Mouse (Mus musculus): ENCODE data around the gene Wdr63.
"Not testable (repeated sequence)": the region's sequence is repeated elsewhere in the genome, so short reads cannot be mapped to it uniquely, and the experiment has no call there.

The Wdr63 gene

DNA sequence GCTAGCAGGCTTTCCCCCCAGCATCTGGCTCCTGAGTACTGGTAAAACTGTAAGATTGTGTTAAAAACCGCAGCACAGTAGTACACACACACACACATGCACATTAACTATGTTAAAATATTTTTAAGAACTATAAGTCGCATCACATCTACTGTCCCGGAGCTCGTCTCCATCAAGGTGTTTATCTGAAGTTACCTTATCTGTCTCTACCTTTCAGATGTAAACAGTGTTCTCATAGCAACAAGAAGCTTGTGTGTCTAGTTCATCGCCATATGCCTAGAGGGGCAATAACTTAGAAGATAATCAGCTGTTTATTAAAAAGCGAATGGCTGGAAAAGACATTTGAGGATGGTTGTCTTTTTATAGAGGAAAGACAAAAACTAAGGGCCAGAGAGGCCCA, 82.4 kb downstream of the Wdr63 start:
- no peak for DNase-seq (ENCODE audit: low read depth, low spot score)
- no peaks in the 10 kb centered on the region for H3K27me3 ChIP-seq (ENCODE audit: control insufficient read depth, insufficient read depth, low read length, poor library complexity, severe bottlenecking)
- no peaks in the 10 kb centered on the region for H3K36me3 ChIP-seq (ENCODE audit: control insufficient read depth, insufficient read depth, low read length, poor library complexity, severe bottlenecking)

GRCm38 (mm10) chr3:146024746-146025145, 83.2 kb downstream of the Wdr63 start:
- H3K27me3 ChIP-seq (ENCODE audit: control insufficient read depth, insufficient read depth, low read length, poor library complexity, severe bottlenecking) = no peaks in the 10 kb centered on the region
- DNase-seq (ENCODE audit: low read depth, low spot score) = no peak
- H3K36me3 ChIP-seq (ENCODE audit: control insufficient read depth, insufficient read depth, low read length, poor library complexity, severe bottlenecking) = no peaks in the 10 kb centered on the region

DNA sequence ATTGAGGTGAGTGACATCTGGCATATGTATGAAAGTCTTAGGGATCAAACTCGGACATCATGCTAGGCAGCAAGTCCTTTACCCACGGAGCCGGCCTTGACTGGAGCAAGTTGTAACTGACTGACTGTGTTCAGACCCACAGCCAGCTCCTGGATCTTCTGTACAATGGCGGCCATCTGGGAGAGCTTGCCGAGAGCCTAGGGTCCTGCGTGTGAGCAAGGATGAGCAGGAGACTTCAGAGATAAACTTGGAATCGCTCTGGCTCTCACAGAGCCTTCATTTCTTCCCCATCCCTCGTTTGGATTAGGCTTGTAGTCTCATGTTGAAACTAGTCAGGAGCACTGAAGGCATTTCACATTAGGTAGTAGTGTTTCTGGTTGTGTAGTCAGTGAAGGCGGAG, 85.7 kb downstream of the Wdr63 start:
- Histone ChIP-seq H3K36me3 (ENCODE audit: control insufficient read depth, insufficient read depth, low read length, poor library complexity, severe bottlenecking) (no peaks in the 10 kb centered on the region), H3K27me3 (ENCODE audit: control insufficient read depth, insufficient read depth, low read length, poor library complexity, severe bottlenecking) (no peaks in the 10 kb centered on the region)
- no peak for DNase-seq (ENCODE audit: low read depth, low spot score)

- H3K27me3 ChIP-seq (ENCODE audit: control insufficient read depth, insufficient read depth, low read length, poor library complexity, severe bottlenecking) = no peaks in the 10 kb centered on the region
- H3K36me3 ChIP-seq (ENCODE audit: control insufficient read depth, insufficient read depth, low read length, poor library complexity, severe bottlenecking) = no peaks in the 10 kb centered on the region
- no peak for DNase-seq (ENCODE audit: low read depth, low spot score)
Measured at GRCm38 (mm10) chr3:146017521-146017920, 90.4 kb downstream of the Wdr63 start.

DNA sequence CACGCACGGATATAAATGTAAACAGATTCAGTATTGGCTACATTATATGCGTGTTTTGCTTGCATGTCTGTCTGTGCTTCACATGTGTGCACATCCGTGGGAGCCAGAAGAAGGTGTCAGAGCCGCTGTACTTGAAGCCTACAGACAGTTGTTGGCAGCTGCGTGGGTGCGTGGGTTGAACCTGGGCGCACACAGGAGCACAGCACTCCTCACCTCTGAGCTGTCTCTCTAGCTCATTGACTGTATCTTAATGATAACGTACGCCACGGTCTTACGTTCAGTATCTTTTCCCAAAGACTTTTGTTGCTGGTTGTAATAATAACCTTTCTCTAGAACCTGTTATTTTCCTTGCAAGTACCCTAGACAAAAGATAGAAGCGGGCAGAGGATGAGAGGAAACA, 91.0 kb downstream of the Wdr63 start:
- Histone ChIP-seq H3K36me3 (ENCODE audit: control insufficient read depth, insufficient read depth, low read length, poor library complexity, severe bottlenecking) (no peaks in the 10 kb centered on the region), H3K27me3 (ENCODE audit: control insufficient read depth, insufficient read depth, low read length, poor library complexity, severe bottlenecking) (no peaks in the 10 kb centered on the region)
- no peak for DNase-seq (ENCODE audit: low read depth, low spot score)

GRCm38 (mm10) chr3:146014321-146014720, 93.6 kb downstream of the Wdr63 start:
- no peaks in the 10 kb centered on the region for H3K36me3 ChIP-seq (ENCODE audit: control insufficient read depth, insufficient read depth, low read length, poor library complexity, severe bottlenecking)
- H3K27me3 ChIP-seq (ENCODE audit: control insufficient read depth, insufficient read depth, low read length, poor library complexity, severe bottlenecking) = no peaks in the 10 kb centered on the region
- DNase-seq (ENCODE audit: low read depth, low spot score) = no peak

DNA sequence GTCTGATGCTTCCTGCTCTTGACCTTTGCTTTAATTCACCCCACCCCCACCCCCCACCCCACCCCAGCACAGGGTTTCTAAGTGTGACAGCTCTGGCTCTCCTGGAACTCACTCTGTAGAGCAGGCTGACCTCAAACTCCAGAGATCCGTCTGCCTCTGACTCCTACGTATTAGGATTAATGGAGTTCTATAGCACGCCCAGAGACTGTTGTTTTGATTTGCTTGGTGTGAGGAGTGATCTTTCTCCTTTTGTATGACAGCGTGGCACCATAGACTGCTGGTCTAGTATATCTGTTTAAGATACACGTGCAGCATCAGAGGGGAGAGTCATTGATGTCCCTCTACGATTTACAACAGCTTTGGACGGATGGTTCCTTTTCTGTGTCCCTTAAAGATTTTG, 94.4 kb downstream of the Wdr63 start:
- Histone ChIP-seq H3K36me3 (ENCODE audit: control insufficient read depth, insufficient read depth, low read length, poor library complexity, severe bottlenecking) (no peaks in the 10 kb centered on the region), H3K27me3 (ENCODE audit: control insufficient read depth, insufficient read depth, low read length, poor library complexity, severe bottlenecking) (no peaks in the 10 kb centered on the region)
- DNase-seq (ENCODE audit: low read depth, low spot score) = no peak

- DNase-seq (ENCODE audit: low read depth, low spot score) = no peak
- Histone ChIP-seq H3K36me3 (ENCODE audit: control insufficient read depth, insufficient read depth, low read length, poor library complexity, severe bottlenecking) (no peaks in the 10 kb centered on the region), H3K27me3 (ENCODE audit: control insufficient read depth, insufficient read depth, low read length, poor library complexity, severe bottlenecking) (no peaks in the 10 kb centered on the region)
Measured at GRCm38 (mm10) chr3:146011544-146012218, 96.2 kb downstream of the Wdr63 start.

- DNase-seq (ENCODE audit: low read depth, low spot score) = no peak
- H3K36me3 ChIP-seq (ENCODE audit: control insufficient read depth, insufficient read depth, low read length, poor library complexity, severe bottlenecking) = no peaks in the 10 kb centered on the region
Measured at GRCm38 (mm10) chr3:146010751-146011150, 97.2 kb downstream of the Wdr63 start.

GRCm38 (mm10) chr3:146009859-146010645, 97.9 kb downstream of the Wdr63 start:
- Histone ChIP-seq H3K36me3 (ENCODE audit: control insufficient read depth, insufficient read depth, low read length, poor library complexity, severe bottlenecking) (no peaks in the 10 kb centered on the region), H3K27me3 (ENCODE audit: control insufficient read depth, insufficient read depth, low read length, poor library complexity, severe bottlenecking) (no peaks in the 10 kb centered on the region)
- DNase-seq (ENCODE audit: low read depth, low spot score) = no peak

More at GRCm38 (mm10) chr3:146010751-146011150, 97.2 kb downstream of the Wdr63 start:
- H3K27me3 ChIP-seq (ENCODE audit: control insufficient read depth, insufficient read depth, low read length, poor library complexity, severe bottlenecking) = no peaks in the 10 kb centered on the region

DNA sequence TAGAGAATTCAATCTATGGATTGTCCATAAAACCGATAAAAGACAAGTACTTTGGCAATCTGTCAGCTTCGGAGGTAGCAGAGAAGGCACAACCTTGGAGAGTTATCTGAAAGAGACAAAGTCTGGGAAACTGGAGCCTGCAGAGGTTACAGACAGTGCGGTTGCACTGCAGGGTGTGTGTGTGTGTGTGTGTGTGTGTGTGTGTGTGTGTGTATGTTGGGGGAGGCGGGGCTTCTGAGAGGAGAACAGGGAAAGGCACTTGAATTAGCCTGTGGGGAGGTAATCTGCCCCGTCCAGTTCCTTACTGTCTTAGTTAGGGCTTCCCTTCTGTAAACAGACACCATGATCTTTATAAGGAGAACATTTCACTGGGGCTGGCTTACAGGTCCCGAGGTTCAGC, 100.1 kb downstream of the Wdr63 start:
- no peaks in the 10 kb centered on the region for H3K27me3 ChIP-seq (ENCODE audit: control insufficient read depth, insufficient read depth, low read length, poor library complexity, severe bottlenecking)
- DNase-seq (ENCODE audit: low read depth, low spot score) = no peak

DNA sequence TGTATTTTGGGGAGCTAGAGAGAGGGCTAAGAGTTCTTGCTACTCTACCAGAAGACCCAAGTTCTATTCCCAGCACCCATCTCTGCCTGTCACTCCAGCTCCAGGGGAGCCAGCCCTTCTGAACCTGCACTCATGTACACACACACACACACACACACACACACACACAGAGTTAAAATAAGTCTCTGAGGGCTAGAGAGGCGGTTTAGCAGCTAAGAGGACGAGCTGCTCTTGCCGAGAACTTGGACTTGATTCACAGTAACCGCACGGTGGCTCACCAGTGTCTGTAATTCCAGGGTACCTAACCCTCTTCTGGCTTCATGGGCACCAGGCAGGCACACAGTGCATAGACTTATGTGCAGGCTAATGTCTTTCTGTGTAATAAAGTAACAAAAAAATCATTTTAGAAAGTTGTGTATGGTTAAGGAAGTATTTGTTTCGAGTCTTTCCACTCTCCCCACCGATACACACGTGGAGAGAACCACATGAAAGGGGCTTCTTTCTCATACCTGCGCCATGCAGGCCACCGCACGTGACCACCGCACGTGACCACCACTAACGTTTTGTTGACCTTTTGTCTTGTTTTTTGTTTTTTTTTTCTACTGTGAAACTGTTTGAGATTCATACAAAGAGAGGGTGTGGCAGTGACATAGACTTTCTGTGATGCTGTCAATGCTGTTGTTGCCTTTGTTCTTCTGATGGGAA, 103.4 kb downstream of the Wdr63 start:
- no peaks in the 10 kb centered on the region for H3K27me3 ChIP-seq (ENCODE audit: control insufficient read depth, insufficient read depth, low read length, poor library complexity, severe bottlenecking)
- no peaks in the 10 kb centered on the region for H3K36me3 ChIP-seq (ENCODE audit: control insufficient read depth, insufficient read depth, low read length, poor library complexity, severe bottlenecking)
- DNase-seq (ENCODE audit: low read depth, low spot score) = no peak

More for the DNA sequence above, 100.1 kb downstream of the Wdr63 start:
- H3K36me3 ChIP-seq (ENCODE audit: control insufficient read depth, insufficient read depth, low read length, poor library complexity, severe bottlenecking) = no peaks in the 10 kb centered on the region

DNA sequence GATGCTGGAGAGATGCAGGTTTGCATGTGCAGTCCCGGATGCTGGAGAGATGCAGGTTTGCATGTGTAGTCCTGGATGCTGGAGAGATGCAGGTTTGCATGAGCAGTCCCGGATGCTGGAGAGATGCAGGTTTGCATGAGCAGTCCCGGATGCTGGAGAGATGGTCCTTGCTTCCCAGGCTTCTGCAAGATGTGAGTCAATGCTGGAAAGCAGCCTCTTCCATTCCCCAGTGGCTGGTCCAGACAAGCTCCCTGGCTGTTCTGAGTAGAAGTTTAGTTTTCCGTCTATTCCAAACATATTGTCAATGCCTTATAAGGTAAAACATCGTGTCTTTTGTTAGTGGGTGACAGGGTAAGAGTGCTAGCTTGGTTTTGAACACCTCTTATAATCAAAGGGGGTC, 111.4 kb downstream of the Wdr63 start:
- H3K36me3 ChIP-seq (ENCODE audit: control insufficient read depth, insufficient read depth, low read length, poor library complexity, severe bottlenecking); H3K27me3 ChIP-seq (ENCODE audit: control insufficient read depth, insufficient read depth, low read length, poor library complexity, severe bottlenecking); DNase-seq (ENCODE audit: low read depth, low spot score): not testable (repeated sequence)

- Histone ChIP-seq H3K36me3 (ENCODE audit: control insufficient read depth, insufficient read depth, low read length, poor library complexity, severe bottlenecking) (no peaks in the 10 kb centered on the region), H3K27me3 (ENCODE audit: control insufficient read depth, insufficient read depth, low read length, poor library complexity, severe bottlenecking) (no peaks in the 10 kb centered on the region)
- DNase-seq (ENCODE audit: low read depth, low spot score) = no peak
Measured at GRCm38 (mm10) chr3:145995489-145995888, 112.4 kb downstream of the Wdr63 start.

Data from splenic B cell, adult 2 months (primary cell).